Mouse (Mus musculus): ENCODE data around the gene Mpg.

The Mpg gene

DNA sequence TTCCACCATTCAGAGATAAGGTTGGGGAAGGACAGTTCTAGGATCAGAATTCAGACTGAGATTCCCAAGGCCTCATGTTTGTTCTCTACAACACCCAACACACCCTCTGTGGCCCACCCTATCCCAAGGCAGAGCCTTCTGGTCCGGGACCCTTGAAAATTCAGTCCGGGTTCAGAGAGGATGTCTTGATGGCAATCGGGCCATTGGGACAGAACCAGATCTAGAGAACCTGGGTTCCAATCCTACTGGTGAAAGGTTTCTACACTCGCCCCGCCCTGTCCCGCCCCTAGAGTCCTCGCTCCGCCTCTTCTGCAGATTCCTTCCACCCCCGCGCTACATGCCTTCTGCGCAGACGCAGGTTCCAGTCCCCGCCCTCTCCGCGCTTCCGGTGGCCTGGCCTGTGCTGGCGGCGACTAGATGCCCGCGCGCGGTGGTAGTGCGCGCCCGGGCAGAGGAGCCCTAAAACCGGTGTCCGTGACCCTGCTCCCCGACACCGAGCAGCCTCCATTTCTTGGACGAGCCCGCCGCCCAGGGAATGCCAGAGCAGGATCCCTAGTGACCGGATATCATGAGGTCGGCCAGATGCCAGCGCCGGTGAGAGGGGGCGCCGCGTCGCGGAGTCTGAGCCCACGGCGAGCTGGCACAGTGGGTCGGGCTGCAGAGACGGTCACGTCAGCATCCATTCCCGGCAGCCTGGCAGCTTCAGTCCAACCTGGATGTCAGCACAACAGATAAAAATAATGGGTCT is at the start of gene Mpg:
TSS of gene Mpg (plus strand) at position 382 of the 748 bp plus-strand sequence.
- WGBS: 4% methylated on average over 47 of the region's 47 CpGs

DNA sequence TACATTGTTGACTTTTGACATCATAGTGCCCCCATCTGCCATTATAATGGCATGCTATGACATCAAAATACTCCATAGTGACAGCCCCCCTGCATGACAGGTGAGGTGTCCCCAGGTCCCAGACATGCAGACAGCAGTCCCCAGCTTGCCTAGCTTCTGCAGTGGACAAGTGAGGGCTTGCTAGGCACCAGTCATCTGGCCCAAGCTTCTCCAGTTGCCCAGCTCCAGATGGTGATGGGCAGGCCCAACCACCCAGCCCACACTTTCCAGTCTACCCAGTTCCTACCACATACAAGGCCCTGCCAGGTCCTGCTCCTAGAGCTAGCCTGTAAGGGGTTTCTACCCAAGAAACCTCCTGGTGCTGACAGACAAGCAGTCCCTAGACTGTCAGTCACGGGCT is 47.8 kb upstream of the Mpg start:
- WGBS: 82% methylated on average over 1 of the region's 1 CpGs

DNA sequence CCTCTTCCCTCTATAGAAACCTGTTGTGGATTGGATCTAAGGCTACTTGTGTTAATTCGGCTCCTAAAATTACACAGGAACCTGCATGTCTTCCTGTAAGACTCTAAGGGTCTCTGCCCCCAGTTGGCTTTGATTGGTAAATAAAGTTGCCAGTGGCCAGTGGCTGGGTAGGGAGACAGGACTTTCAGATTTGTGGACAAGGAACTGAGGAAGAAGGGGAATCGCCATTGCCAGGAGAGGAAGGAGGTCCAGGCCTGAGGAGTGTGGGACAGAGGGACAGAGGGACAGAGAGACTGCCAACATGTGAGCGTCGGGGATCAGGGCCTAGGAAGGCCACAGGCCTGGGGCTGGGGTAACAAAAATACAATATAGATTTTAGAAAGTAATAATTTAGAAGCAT is 45.1 kb upstream of the Mpg start:
- 91% methylated on average over 4 of the region's 4 CpGs for WGBS

DNA sequence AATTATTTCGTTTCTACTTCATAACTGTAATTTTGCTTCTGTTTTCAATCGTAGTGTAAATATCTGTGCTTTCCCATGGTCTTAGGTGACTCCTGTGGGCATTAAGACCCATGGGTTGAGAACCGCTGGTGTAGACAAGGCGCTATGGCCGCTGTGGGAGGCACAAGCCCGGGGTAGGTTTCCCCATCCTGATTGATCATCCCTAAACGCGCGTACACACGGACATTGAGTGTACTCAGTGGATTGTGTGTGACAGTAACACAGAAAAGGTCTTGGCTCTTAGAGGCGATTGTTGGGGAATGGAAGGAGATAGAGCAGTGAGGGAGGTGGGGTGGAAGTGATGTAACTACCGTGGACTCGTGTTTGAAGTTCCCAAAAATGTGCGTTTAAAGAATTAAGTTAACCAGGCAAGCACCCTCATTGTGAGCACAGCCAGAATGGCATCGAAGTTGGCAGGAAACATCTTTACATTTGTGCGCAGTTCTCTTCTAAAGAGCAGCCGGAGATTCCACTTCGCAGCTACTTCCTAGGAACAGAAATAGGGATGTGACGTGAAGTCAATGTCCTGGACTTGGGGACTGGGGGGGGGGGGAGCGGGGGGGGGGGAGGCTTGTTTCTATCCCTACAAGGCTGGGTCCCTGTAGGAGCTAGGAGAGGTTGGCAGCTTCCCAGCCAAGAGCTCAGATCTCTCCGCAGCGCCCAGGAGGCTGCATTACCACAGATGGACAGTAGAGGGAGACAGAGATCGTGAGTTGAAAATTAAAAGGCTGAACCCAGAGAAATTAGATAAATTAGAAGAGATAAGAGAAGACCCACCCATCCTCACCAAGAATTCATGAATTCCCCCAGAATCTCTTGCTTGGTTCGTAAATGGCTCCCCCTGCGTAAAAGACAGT is 44.1 kb upstream of the Mpg start:
- 31% methylated on average over 25 of the region's 25 CpGs for WGBS

DNA sequence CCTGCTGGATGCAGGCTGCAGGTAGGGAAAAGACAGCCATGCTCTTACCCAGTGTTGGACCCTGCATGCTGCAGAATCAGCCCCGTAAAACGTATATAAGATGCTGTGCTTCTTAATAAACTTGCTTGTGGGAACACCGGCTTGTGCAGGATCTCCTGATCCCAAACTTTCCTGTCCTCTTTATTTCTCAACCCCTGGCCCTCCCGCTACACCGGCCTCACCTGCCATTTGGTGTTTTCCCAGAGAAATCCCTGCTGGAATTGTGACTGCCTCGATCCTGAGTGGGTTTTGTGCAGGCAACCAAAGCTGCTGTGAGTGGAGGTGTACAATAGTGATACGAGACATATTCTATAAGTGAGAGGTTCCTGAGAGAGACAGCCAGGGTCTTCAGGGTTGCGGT is 41.8 kb upstream of the Mpg start:
- WGBS: 92% methylated on average over 8 of the region's 8 CpGs

DNA sequence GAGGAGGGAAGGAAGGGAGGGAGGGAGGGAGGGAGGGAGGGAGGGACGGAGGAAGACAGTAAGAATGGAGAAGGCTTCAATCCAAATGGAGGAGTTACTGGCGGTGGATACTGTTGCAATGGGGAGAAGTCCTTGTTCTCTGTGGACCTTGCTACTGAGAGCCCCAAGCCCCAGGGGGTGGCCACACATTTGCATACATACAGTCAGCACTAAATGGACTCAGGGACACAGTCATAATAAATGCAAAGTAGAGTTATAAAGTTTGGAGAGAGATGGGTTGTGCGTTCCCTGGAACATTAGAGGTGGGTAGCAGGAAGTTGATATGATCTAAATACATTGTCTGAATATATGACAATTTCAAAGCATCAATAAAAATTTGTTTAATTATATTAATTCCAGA is 40.3 kb upstream of the Mpg start:
- 75% methylated on average over 3 of the region's 3 CpGs for WGBS

DNA sequence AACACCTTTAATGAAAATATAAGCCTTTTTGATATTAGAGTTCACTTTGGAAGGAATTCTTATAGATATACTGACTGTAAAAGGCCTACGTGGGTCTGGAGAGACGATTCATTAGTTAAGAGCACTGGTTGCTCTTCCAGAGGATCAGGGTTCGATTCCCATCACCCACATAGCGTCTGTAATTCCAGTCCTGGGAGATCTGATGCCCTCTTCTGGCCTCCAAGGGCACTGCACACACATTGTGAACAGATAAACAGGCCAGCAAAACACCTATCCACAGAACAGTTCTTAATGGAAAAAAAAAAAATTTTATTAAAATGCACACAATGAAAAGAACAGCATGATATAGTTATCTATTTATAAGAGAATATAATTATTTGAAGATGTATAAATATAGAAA is 39.0 kb upstream of the Mpg start:
- WGBS: 89% methylated on average over 4 of the region's 4 CpGs

DNA sequence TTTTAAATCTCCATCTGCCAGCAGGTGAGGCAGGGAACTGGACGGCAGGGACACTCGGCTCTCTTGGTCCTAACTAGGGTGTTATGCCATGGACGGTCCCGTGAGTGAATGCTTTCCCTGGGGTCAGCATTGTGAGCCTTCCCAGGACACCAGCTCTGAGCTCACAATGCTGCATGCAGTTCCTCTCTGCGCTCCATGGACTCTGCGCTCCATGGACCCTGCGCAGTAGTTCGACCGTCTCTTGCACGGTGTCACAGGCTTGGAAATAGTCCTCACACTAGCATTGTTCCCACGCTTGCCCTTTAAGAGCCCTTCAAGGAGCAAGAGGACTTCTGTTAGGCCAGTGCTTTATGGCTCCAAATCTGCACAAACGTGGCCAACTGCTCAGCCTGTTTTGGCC is 37.4 kb upstream of the Mpg start:
- WGBS: 91% methylated on average over 12 of the region's 12 CpGs

DNA sequence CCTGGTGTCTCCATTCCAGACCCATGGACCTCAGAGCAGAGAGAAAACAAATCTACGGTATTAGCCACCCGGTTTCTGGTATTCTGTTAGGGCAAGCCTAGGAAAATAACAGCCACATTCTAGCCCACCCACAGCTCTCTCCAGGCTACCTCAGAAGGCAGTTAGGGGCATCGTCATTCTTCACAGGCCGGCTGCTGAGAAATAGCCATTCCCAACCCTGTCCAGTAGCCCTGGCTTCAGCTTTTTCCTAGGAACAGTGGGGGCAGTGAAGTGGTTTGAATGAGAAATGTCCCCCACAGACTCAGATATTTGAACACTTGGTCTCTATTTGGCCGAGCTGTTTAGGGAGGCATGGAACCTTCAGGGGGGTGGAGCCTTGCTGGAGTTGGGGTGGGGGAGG is 36.9 kb upstream of the Mpg start:
- 86% methylated on average over 5 of the region's 5 CpGs for WGBS

DNA sequence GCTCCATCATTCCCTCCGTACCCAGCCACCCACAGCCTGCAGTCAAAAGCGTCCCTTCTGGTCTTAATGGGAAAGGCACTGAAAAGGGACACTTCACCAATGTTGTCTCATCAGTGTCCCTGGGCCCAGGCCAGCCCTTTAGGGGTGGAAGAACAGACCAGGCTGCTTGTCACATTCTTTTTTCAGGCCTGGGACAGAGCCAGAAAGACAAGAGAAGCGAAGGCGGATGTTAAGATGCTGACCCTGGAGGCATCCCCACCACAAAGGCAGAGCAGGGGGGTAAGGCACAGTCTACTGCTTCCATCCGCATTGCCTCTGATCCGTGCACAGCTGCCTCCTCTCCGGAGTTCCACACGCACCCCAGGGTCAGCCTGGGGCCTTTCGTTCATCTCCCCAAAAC is 36.2 kb upstream of the Mpg start:
- 81% methylated on average over 9 of the region's 9 CpGs for WGBS

DNA sequence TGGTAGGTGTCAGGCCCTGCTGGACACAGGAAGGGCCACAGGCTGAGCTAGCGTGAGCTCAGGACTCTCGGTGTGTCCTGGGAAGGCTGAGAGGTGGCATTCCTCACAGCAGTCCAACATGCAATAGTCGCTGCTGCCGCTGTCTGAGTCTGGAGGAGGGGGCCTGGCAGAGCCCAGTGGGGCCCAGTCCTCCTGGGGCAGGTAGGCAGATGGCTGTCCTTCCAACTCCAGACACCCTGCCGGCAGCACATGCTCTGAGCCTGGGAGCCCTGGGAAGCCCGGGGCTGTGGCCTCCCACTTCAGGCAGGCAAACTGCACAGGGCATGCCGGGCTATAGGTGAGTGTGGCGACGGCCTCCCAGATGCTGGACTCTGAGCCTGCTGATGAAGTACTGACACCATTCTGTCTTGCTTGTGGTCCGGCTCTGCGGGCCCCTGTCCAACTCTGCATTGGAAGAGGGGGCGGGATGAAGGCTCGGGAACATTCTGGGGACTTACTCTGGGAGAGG is 35.6 kb upstream of the Mpg start:
- WGBS: 83% methylated on average over 13 of the region's 13 CpGs

DNA sequence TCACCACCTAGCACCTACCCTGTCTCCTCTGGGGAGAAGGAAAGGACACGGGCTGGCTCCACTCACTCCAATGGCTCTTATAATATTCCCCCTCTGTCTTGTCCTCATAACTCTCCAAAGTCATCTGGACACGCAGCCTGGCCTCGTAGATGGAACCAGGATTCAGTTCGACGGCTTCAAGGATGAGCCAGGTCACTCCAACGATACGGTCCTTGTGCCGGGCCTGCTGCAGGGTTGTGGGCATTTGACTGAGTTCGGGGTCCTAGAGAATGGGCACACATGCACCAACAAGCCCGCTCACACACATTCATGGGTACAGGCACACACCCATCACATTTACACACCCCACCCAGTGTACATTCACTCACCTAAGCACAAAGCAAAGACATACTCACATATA is 33.1 kb upstream of the Mpg start:
- WGBS: 96% methylated on average over 10 of the region's 10 CpGs

DNA sequence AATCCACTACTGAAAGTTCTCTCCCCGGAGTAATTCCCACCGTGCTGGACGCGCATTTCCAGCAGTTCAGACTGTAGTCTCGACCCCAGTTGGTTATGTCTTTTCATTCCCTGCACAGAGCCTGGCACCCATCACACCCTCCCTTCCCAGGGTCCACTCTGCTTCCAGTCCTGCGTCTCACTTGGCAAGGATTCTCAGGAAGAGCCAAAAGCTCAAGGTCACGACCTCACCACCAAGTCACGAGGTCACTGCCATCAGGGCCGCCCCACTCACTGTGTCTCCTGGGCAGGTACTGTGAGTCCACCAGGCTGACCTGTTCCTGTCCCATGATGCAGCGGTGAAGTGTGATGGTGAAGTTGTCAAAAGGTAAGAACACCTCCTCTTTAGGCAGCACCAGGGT is 32.2 kb upstream of the Mpg start:
- 88% methylated on average over 10 of the region's 10 CpGs for WGBS

DNA sequence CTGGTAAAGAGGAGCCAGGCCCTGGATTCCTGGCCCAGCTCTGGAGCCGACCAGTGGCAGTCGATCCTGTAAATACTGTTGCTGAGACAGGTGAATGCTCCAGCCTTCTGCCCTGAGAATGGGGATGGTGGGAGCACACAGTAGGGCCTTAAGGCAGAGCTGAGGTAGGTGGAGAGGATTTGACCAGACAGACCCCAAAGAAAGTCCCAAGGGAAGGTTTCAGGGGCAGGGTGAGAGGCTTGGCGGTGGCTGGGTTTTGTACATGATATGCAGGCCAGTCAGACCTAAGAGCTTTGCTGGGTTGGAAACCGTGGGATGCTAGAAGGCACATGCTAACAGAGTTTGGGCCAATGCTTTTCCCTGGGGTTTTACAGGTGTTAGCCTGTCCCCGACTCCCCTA is 31.7 kb upstream of the Mpg start:
- WGBS: 93% methylated on average over 5 of the region's 5 CpGs

DNA sequence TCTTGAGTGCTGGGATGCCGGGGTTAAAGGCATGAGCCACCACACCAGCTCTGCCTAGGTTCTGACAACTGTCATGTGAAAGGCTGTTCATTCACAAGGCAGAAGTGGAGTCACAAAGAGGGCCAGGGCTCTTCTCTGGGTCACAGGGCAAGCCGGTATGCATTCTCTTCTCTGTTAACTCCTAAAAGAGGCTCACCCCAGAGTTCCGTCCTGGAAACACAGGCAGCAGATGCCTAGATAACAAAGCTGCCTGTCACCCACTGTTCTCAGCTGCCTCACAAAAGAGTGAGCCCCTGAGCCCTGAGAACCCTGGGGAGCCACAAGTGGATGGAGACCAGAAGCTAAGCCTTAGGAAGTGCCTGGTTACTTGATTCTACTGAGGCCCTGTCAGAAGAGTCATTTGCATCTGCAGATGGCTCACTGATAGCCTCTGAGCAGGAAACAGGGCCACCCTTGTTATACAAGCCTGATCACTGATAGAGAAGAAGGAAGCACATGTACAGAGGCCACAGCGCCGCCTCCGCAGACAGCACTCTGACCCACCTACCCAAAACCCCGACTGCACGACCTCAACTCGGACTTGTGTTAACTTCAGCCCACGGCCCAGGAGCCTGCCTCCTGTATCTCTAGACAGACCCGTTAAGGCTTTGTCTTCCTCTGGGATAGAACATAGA is 30.3 kb upstream of the Mpg start:
- 56% methylated on average over 11 of the region's 11 CpGs for WGBS

DNA sequence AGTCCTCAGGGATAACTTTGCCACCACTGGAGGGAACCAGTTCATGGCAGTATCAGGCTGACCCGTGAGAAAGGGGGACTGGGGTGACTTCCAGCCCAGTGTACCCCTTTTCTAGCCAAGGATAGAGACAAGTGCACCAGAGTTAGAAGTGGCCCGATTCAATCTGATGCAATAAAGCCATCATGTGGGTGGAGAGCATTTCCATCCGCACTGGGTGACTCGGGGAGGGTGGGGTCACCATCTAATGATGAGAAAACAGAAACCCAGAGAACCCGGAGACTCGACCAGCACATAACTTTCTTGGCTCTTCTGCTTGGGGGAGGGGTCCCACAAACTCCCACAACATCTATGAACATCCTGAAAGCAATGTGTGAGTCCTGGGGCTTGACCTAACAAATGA is 29.6 kb upstream of the Mpg start:
- WGBS: 79% methylated on average over 6 of the region's 6 CpGs

DNA sequence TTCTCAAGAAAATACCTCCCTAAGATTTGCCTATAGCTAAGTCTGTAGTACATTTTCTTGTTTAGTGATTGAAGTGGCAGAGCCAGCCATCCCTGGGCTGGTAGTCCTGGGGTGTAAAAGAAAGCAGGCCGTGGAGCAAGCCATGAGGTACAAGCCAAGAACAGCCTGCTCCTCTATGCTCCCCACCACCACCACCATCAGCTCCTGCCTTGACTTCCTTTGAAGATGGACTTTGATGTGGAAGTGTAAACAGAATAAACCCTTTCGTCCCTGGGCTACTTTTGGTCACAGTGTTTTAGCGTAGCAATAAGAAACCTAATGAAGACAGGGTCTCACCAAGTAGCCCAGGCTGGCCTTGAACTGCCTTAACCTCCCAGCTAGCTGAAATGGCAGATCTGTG is 28.5 kb upstream of the Mpg start:
- 85% methylated on average over 3 of the region's 3 CpGs for WGBS

DNA sequence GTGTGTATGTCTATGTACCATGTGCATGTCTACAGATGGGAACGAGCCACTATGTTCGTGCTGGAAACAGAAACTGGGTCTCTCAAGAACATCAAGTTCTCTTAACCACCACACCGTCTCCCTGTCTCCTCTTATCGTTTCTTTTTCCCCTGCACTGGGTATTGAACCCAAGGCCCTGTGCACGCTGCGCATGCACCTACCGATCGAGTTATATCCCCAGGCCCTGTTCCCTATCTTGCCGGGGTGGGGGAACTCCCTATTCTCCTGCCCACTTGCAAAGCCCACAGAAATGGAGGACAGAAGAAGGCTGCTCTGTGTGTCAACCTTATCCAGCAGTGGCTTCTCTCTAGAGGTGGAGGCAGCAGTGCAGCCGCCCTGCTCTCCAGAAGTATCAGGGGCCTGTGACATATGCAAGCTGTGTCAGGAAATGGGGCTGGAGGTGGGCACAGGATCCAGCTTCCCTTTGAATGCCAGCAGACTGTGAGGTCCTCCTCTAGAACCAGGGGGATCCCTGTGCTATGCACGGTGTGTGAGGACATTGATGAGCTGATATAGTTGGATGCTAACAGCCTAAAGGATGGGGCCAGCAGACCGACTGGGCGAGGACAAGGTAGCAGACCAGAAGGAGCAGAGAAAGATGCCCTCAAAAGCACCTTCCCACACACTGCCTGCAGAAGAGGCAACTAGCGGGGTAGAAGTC is 27.9 kb upstream of the Mpg start:
- 77% methylated on average over 14 of the region's 14 CpGs for WGBS

DNA sequence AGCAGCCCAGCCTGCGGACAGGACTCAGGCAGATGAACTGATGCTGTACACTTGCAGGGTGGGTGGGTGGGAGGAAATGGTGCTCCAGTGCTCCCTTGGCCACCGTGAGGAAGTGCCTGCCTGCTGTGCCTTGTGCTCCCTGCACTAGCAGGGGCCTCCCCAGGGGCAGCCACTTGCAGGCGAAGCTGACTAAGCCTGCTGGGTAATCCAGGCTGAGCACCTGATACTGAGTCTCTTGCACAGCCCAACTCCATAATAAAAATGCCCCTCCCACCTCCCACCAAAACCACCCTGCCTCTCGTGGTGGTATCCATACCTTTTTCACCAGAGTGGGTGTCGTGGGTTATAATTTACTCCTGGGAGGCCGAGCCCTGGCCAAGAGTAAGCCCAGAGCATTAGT is 27.1 kb upstream of the Mpg start:
- WGBS: 61% methylated on average over 6 of the region's 6 CpGs

DNA sequence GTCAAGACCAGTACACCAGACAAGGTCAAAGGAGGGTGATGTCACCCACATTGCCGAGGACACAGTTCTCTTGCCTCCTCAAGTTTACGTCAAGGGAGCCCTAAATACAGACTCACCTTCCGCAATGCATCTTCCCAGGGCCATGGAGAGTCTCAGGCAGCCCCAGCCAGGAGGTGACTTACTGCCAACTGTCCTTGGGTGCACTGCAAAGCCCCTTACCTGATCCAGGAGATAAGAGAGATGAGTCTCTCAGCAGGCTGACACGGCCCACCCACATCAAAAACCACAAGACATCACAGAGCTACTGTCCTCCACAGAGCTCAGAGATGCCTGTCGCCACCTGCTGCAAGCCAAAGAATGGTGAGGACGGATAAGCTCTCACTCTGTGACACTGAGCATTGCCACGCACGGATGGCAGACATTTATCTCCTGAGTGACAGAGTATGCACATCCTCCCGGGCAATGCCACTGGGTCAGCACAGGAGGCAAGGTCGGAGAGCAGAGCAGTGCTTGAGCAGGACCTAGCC is 26.2 kb upstream of the Mpg start, which contains the start of gene Il9r:
TSS of gene Il9r (minus strand) at position 205 of the 527 bp plus-strand sequence.
- 80% methylated on average over 10 of the region's 10 CpGs for WGBS

DNA sequence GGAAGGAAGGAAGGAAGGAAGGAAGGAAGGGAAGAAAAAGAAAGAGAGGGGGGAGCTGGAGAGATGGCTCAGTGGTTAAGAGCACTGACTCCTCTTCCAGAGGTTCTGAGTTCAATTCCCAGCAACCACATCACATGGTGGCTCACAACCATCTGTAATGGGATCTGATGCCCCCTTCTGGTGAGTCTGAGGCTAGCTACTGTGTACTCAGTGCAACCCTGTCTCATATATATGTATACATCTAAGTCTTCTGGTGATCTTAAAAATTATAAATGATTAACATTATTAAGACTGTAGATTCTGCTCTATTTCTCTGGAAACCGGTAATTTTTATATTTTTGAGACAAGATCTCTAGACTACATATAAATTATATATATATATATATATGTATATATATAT is 25.3 kb upstream of the Mpg start:
- WGBS: 91% methylated on average over 1 of the region's 1 CpGs
